ENCODE assay signal across 9 mouse cellular contexts in the genomic region with DNA sequence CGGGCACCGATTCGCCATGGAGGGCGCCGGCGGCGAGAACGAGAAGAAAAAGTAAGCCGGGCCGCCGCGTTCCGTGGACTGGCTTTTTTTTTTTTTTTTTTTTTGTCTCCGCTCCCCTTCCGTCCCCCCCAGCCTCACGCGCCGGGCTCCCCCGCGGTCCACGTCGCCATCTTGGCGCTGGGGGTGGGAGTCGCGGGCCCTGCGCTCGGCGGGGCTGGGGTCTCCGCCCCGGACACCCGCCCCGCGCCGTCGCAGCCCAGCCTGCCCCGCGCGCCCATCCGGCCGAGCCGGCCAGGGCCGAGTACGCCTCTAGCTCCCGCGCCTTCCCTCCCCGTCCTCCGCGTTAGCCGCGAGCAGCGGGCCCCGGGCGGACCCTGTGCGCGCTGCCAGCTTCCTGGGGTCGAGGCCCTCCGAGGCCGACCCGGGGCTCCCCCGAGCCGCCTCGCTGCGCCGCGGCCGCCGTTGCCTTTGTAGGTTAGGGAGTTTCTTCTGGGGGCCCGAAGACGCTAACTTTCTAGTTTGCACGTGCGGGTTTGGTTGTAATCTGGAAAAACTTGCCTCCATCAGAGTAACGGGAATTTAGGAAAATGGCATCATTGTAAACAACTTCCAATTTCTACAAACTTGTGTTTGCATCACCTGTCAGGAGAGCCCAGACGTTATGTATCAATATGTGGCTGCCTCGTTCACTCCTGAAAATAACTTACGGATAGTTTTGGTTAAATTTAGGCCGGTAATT. TPM values are rescaled to one million over a fixed set of nuclear protein-coding genes. Genes with fewer than 3 reads are reported as not detected.
DNase-seq lines count a peak whose midpoint lies in the region; ATAC-seq and TF ChIP-seq lines count a peak whose summit lies in the region.
"Had no signal": no experiment of that assay in that cellular context is flagged by ENCODE, and none has a peak within 500 bp of the region (broad histone marks: within the 10 kb centered on the region; RNA-seq: fewer than 3 reads in every experiment).

No protein-coding gene starts in this region.

- peak overlapping the region; percentile 96 for H3K9ac ChIP-seq in forebrain, embryonic 15.5 days (replicated peaks)
- peak overlapping the region; percentile 99 for H3K9ac ChIP-seq in neural tube, embryonic 15.5 days (replicated peaks)

- H3K27ac ChIP-seq in forebrain, embryonic 15.5 days (replicated peaks), result peak overlapping the region; percentile 97
- H3K27ac ChIP-seq in layer of hippocampus, adult 2 months, result peak overlapping the region; percentile 99
- peak overlapping the region; percentile 99 for H3K27ac ChIP-seq in neural tube, embryonic 15.5 days (replicated peaks)
- H3K27ac ChIP-seq in thymus, adult 2 months (ENCODE audit: control insufficient read depth, insufficient read depth, low read length), result peak overlapping the region; percentile 26

- H3K4me3 ChIP-seq in E14TG2a.4 (replicated peaks; ENCODE audit: low read length), result peak overlapping the region; percentile 92
- H3K4me3 ChIP-seq in forebrain, embryonic 15.5 days, result peak overlapping the region; percentile 81
- H3K4me3 ChIP-seq in layer of hippocampus, adult 2 months, result peak overlapping the region; percentile 97
- peak overlapping the region; percentile 93 for H3K4me3 ChIP-seq in lung, adult 2 months (replicated peaks; ENCODE audit: extremely low read depth, low read depth, low read length)
- H3K4me3 ChIP-seq in neural tube, embryonic 15.5 days (replicated peaks), result peak overlapping the region; percentile 71
- H3K4me3 ChIP-seq in thymus, adult 2 months (ENCODE audit: control insufficient read depth, insufficient read depth, low read length), result peak overlapping the region; percentile 82

- peak overlapping the region; percentile 71 for H3K4me2 ChIP-seq in forebrain, embryonic 15.5 days (replicated peaks)
- H3K4me2 ChIP-seq in neural tube, embryonic 15.5 days, result peak overlapping the region; percentile 62

- H3K4me1 ChIP-seq in E14TG2a.4 (replicated peaks; ENCODE audit: low read depth, low read length), result peaks cover 23% of the 10 kb centered on the region
- H3K4me1 ChIP-seq in forebrain, embryonic 15.5 days, result peaks cover 21% of the 10 kb centered on the region
- no peaks in the 10 kb centered on the region; the same call in none of the 2 replicates for H3K4me1 ChIP-seq in lung, adult 2 months (ENCODE audit: control insufficient read depth, insufficient read depth, low read length)
- peaks cover 18% of the 10 kb centered on the region for H3K4me1 ChIP-seq in neural tube, embryonic 15.5 days
- H3K4me1 ChIP-seq in thymus, adult 2 months (replicated peaks; ENCODE audit: control insufficient read depth, insufficient read depth, low read length), result peaks cover 2% of the 10 kb centered on the region; the same call in 1 of the 2 replicates

- ATAC-seq in cerebellum, adult (ENCODE audit: insufficient number of reproducible peaks, low FRiP score, low TSS enrichment), result peak; percentile 43; the same call in 1 of the 2 replicates
- peak; percentile 57 for ATAC-seq in forebrain, embryonic 15.5 days (replicated peaks)
- peak; percentile 76 for ATAC-seq in neural tube, embryonic 15.5 days (ENCODE audit: low FRiP score)

- H3K36me3 ChIP-seq in E14TG2a.4 (ENCODE audit: insufficient read depth, low read length), result no peaks in the 10 kb centered on the region
- no peaks in the 10 kb centered on the region for H3K36me3 ChIP-seq in forebrain, embryonic 15.5 days
- no peaks in the 10 kb centered on the region for H3K36me3 ChIP-seq in neural tube, embryonic 15.5 days
- no peaks in the 10 kb centered on the region for H3K36me3 ChIP-seq in thymus, adult 2 months (ENCODE audit: control insufficient read depth, insufficient read depth, low read length)

- WGBS in forebrain, embryonic 15.5 days, result under 1% methylated on average over 68 of the region's 76 CpGs
- under 1% methylated on average over 75 of the region's 76 CpGs for WGBS in lung, adult 2 months
- under 1% methylated on average over 71 of the region's 76 CpGs for WGBS in neural tube, embryonic 15.5 days
- 1% methylated on average over 76 of the region's 76 CpGs for WGBS in thymus, adult 2 months

- peak; percentile 74 to 80 for DNase-seq in heart, postnatal 14 days
- peak; percentile 27 to 50 for DNase-seq in layer of hippocampus, adult 2 months (ENCODE audit: low spot score in 2 of 2)
- DNase-seq in lung, adult 2 months, result peak; percentile 69
- DNase-seq in thymus, adult 2 months, result peak; percentile 72

- no peaks in the 10 kb centered on the region for H3K27me3 ChIP-seq in E14TG2a.4 (ENCODE audit: insufficient read depth, low read length)
- H3K27me3 ChIP-seq in forebrain, embryonic 15.5 days, result no peaks in the 10 kb centered on the region
- H3K27me3 ChIP-seq in neural tube, embryonic 15.5 days (replicated peaks), result no peaks in the 10 kb centered on the region
- H3K27me3 ChIP-seq in thymus, adult 2 months (ENCODE audit: control insufficient read depth, insufficient read depth, low read length), result no peaks in the 10 kb centered on the region

- peak; percentile 31; the same call in 1 of the 2 replicates for TF ChIP-seq POLR2A in lung, adult 2 months (IDR thresholded peaks at IDR 0.05; ENCODE audit: borderline replicate concordance, extremely low read depth, low read depth, low read length)
- 0 out of 2 replicates have a peak, but pooled peaks have one; percentile 26 for TF ChIP-seq POLR2A in thymus, adult 2 months (IDR thresholded peaks at IDR 0.05; ENCODE audit: control insufficient read depth, extremely low read depth, insufficient read depth, low read length, poor library complexity)

- H3K9me3 ChIP-seq in E14TG2a.4 (ENCODE audit: low read length), result no peaks in the 10 kb centered on the region
- no peaks in the 10 kb centered on the region for H3K9me3 ChIP-seq in forebrain, embryonic 15.5 days
- no peaks in the 10 kb centered on the region for H3K9me3 ChIP-seq in neural tube, embryonic 15.5 days (replicated peaks)

- TF ChIP-seq CTCF in E14TG2a.4 (conservative IDR thresholded peaks at IDR 0.05; ENCODE audit: low read length), result no peak
- no peak for TF ChIP-seq CTCF in layer of hippocampus, adult 2 months (conservative IDR thresholded peaks at IDR 0.05)
- TF ChIP-seq CTCF in lung, adult 2 months (IDR thresholded peaks at IDR 0.05; ENCODE audit: insufficient read depth, low read length), result no peak
- no peak for TF ChIP-seq CTCF in thymus, adult 2 months (IDR thresholded peaks at IDR 0.05; ENCODE audit: borderline replicate concordance, control insufficient read depth, extremely low read depth, insufficient read depth, low read length, poor library complexity)

- intact Hi-C loops in heart, postnatal 14 days (cut with DNase I), result loop anchor here (2.0 to 5.0 kb wide), 2 partner anchors 116 to 200 kb away; no protein-coding TSS in a partner anchor

RNA-seq across cellular contexts. Expression of gene Hif1a, which starts 7.3 kb away (rescaled TPM):
- polyA plus RNA-seq in forebrain, embryonic 15.5 days (2015; fragmentation: Nextera tagmentation; extraction: Ambion mirVana), result 88.3 and 89.2 TPM in 2 replicates
- 10 to 100 TPM; 64.3 to 64.7 TPM for total RNA-seq in heart, postnatal 14 days (2021)
- 10 to 100 TPM; 56.1 to 57.8 TPM for total RNA-seq in layer of hippocampus, adult 2 months (2021)
- 19.0 and 23.9 TPM in 2 replicates for polyA plus RNA-seq in lung, adult 2 months (2012; rRNA removed)
- 74.0 and 74.1 TPM in 2 replicates for polyA plus RNA-seq in neural tube, embryonic 15.5 days (2015; fragmentation: Nextera tagmentation; extraction: Ambion mirVana)
- 45.3 and 57.7 TPM in 2 replicates for polyA plus RNA-seq in thymus, adult 2 months (2012; rRNA removed)

RNA-seq across cellular contexts. Expression of gene Gm49321, which starts 29.0 kb away (rescaled TPM):
- 24.3 and 24.6 TPM in 2 replicates for polyA plus RNA-seq in forebrain, embryonic 15.5 days (2015; fragmentation: Nextera tagmentation; extraction: Ambion mirVana)
- 1 to 10 TPM; 5.1 TPM for total RNA-seq in heart, postnatal 14 days (2021)
- 10 to 100 TPM; 12.7 to 13.8 TPM for total RNA-seq in layer of hippocampus, adult 2 months (2021)
- polyA plus RNA-seq in lung, adult 2 months (2012; rRNA removed), result not detected in 2 replicates
- polyA plus RNA-seq in neural tube, embryonic 15.5 days (2015; fragmentation: Nextera tagmentation; extraction: Ambion mirVana), result 22.6 and 23.1 TPM in 2 replicates
- polyA plus RNA-seq in thymus, adult 2 months (2012; rRNA removed), result not detected in 2 replicates
- polyA plus RNA-seq: frontal cortex, adult 2 months had no signal

RNA-seq across cellular contexts. Expression of gene Snapc1, which starts 55.8 kb away (rescaled TPM):
- 40.4 and 41.6 TPM in 2 replicates for polyA plus RNA-seq in forebrain, embryonic 15.5 days (2015; fragmentation: Nextera tagmentation; extraction: Ambion mirVana)
- total RNA-seq in heart, postnatal 14 days (2021), result 10 to 100 TPM; 10.8 to 10.9 TPM
- total RNA-seq in layer of hippocampus, adult 2 months (2021), result 10 to 100 TPM; 34.5 to 35.7 TPM
- polyA plus RNA-seq in lung, adult 2 months (2012; rRNA removed), result 8.2 and 8.9 TPM in 2 replicates
- polyA plus RNA-seq in neural tube, embryonic 15.5 days (2015; fragmentation: Nextera tagmentation; extraction: Ambion mirVana), result 33.5 and 35.1 TPM in 2 replicates
- polyA plus RNA-seq in thymus, adult 2 months (2012; rRNA removed), result 9.3 and 9.9 TPM in 2 replicates

Comparison
In these comparisons a context has a peak if more than half of its experiments do, and no peak if none do; other contexts are left out.
1. Peak in every context shown above with its lines: DNase-seq, ATAC-seq, H3K4me3 ChIP-seq and H3K27ac ChIP-seq.
2. H3K27ac ChIP-seq: peak in every context shown above with its lines; median percentile 99 in layer of hippocampus, adult 2 months; 99 in neural tube, embryonic 15.5 days; 97 in forebrain, embryonic 15.5 days; 26 in thymus, adult 2 months.
3. RNA of gene Gm49321, which starts 29.0 kb away (polyA plus RNA-seq): 24.3 to 24.6 TPM in forebrain, embryonic 15.5 days and 22.6 to 23.1 TPM in neural tube, embryonic 15.5 days; not detected in lung, adult 2 months and not detected in thymus, adult 2 months; every median in the first group is over 10 times any median in the second.